Mouse (Mus musculus) olfactory bulb, adult 2 months (tissue): Measurements from ENCODE around the gene Adam19. TPM values are rescaled to one million over a fixed set of nuclear protein-coding genes. Genes with fewer than 3 reads are reported as not detected.

Source experiments
- H3K27ac ChIP-seq: fragments of 200-500 bp; 2 replicates; pipeline ENCODE4 v1.5.1; 2012; ENCODE audit warnings: low read depth, low read length; ENCODE audit not compliant: insufficient read depth
- H3K4me1 ChIP-seq: fragments of 200-500 bp; 2 replicates; pipeline ENCODE4 v1.6.1; 2012; ENCODE audit warnings: low read length; ENCODE audit not compliant: control insufficient read depth, insufficient read depth
- H3K4me3 ChIP-seq: fragments of 200-500 bp; 2 replicates; pipeline ENCODE4 v1.5.1; 2012; ENCODE audit warnings: mild to moderate bottlenecking, low read depth, low read length, moderate library complexity; ENCODE audit not compliant: insufficient read depth
- CTCF ChIP-seq: fragments of 200-500 bp; IDR thresholded peaks from 2 replicates; pipeline ENCODE4 v1.5.1; 2012; ENCODE audit warnings: low read depth, mild to moderate bottlenecking, low read length, moderate library complexity; ENCODE audit not compliant: insufficient read depth
- POLR2A ChIP-seq: fragments of 200-500 bp; IDR thresholded peaks from 2 replicates; pipeline ENCODE4 v1.6.1; 2012; ENCODE audit warnings: mild to moderate bottlenecking, low read depth, low read length, moderate library complexity; ENCODE audit not compliant: insufficient read depth
- WGBS: fragments of 180-500 bp; shearing (Covaris S2); methylation state at CpG from one replicate; pipeline ENCODE4 v1.1.7; 2018; 5-methylcytosine and 5-hydroxymethylcytosine counted together
- polyA plus RNA-seq: library from polyadenylated mRNA; stranded (reverse); fragments of >200 nt; gene quantifications from 2 replicates; pipeline ENCODE4 v1.2.4, GENCODE M21; 2012; ENCODE audit warnings: low replicate concordance; ENCODE audit not compliant: missing spikeins, insufficient read depth, insufficient read length

Adam19 gene
- polyA plus RNA-seq, 1 experiment = not detected

DNA sequence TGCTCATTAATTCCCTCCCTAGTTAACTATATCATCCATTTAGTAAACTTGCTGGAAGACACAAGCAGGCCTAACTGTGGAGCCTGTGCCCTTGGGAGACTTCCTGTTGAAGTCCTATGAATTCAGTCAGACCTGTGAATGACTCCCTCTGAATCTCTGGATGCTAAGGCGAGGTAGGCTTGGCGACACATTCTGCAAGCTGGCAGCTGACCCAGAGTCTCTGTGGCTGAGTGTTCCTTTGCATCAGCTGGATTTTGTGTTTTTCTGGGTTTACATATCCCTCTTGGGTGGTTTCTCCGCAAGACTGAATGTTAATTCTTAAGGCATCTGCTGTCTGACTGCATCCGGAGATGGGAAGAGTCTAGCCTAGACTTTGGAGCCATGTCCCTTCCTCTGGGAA, 36.3 kb downstream of the Adam19 start:
- no peak overlapping the region for H3K27ac ChIP-seq
- 66% methylated on average over 4 of the region's 4 CpGs for WGBS
- TF ChIP-seq CTCF (no peak), POLR2A (no peak)
- H3K4me1 ChIP-seq = no peaks in the 10 kb centered on the region
- H3K4me3 ChIP-seq = no peak overlapping the region

DNA sequence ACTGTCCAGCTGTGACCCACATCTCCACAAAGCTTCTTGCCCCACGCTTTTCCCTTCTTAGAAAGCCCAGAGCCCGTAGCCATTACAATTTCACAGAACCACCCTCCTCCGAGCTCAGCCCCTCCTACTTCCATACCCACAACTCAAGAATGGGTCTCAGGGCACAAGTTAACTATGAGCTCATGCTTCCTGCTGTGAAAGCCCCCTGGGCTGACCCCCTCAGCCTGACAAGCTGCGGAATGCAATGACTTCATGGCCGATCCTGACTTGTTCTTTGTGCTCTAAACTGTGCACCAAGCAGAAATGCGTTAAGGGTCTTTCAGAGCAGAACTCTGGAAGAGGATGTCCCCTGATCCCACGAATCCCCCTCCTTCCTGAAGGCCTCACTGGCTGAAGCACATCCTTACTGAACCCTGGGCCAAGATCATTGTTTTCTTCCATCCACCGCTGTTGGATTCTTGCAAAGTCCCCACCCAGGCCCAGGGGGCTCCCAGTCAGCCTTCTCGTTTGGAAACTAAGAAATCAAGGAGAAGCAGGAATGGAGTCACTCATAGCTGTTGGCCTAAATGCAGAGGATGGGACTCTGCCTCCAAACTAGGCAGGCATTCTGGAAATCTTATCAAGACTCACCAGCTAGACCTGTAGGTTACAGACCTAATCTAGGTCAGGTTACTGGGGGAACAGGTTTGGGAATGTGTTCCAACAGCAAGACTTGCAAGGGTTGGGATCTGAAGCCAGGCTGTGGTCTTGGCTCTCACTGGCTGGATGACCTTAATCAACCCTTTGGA, 39.9 kb downstream of the Adam19 start:
- 76% methylated on average over 9 of the region's 9 CpGs for WGBS
- H3K4me1 ChIP-seq = no peaks in the 10 kb centered on the region
- no peak for TF ChIP-seq POLR2A
- TF ChIP-seq CTCF = no peak
- H3K4me3 ChIP-seq = no peak overlapping the region
- no peak overlapping the region for H3K27ac ChIP-seq

DNA sequence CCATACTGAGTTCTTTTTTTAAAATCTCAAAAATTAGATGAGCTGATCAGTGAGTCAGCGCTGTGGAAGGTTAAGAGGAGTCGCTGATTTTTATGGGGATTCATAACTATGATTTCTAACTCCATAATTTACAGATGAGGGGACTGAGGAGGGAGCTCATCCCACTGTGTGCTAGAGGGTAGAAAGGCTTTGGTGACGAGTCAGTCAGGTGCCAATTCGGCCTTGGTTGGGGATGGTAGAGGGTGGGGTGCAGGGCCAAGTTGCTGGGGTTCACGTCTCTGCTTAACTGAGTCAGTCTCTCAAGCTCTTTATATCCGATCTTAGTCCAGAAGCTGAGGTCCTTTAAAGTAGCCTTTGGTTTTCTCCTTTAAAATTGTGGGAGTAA, 40.5 kb downstream of the Adam19 start:
- H3K4me3 ChIP-seq = no peak overlapping the region
- no peak overlapping the region for H3K27ac ChIP-seq
- WGBS = 92% methylated on average over 6 of the region's 6 CpGs
- no peak for TF ChIP-seq POLR2A
- TF ChIP-seq CTCF = no peak
- H3K4me1 ChIP-seq = no peaks in the 10 kb centered on the region

DNA sequence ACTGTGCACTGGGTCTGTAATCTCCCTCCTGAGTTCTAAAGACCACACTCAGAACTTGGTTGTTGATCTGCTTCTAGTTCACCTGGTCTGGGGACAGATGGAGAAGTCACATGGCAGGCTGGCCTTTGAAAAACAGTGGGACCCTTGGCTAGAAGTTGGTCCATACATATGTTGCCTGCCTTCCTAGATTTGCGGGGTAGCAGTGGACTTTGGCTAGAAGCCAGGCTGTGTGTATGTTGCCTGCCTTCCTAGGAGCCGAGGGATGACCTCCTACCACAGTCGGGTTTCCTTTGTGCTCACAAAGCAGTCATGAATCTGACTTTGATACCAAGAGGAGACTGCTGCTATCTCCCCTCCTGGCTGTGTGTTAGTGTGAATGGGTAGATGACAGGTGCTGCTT, 41.3 kb downstream of the Adam19 start:
- Histone ChIP-seq H3K4me1 (no peaks in the 10 kb centered on the region), H3K4me3 (no peak overlapping the region), H3K27ac (no peak overlapping the region)
- TF ChIP-seq CTCF (no peak), POLR2A (no peak)
- WGBS = 87% methylated on average over 3 of the region's 3 CpGs

DNA sequence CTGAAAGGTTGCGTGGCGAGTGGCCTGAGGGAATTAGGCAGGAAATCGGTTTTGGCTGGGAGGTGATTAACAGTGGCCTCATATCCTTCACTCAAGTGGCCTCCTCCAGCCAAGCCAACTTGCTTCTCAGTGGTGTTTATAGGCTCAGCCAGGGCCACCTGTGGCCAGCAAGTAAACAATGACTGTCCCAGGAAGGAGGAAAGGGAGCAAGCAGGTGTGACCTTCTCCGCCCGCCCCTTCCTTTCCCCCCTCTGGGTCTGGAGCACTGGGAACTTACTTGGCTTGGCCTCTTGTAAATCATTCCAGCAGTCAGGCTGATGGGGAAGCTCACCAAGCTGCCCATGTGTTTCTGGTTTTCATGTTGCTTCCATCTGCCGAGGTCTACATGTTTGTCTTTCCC, 46.3 kb downstream of the Adam19 start:
- 91% methylated on average over 6 of the region's 6 CpGs for WGBS
- H3K4me1 ChIP-seq = no peaks in the 10 kb centered on the region
- TF ChIP-seq CTCF (no peak), POLR2A (no peak)
- no peak overlapping the region for H3K4me3 ChIP-seq
- H3K27ac ChIP-seq = no peak overlapping the region

DNA sequence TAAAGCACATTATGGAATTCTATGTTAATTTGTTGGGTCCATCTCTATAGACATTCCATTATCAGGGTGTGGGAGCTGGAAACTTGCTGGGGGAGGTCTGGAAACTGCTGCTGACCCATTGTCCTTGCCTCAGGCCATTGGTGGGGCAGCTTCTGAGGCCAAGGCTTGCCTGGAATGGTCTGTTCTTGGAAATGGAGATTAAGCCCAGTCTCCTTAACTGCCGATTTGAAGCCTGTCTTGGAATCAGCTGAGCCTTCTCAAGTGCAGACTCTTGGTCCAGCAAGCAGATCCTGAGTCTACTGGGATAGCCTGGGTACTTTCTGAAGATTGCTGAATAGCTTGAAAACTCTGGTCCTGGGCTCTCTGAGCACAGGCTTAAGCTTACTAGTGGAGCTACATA, 51.3 kb downstream of the Adam19 start:
- TF ChIP-seq POLR2A (no peak), CTCF (no peak)
- no peak overlapping the region for H3K27ac ChIP-seq
- H3K4me1 ChIP-seq = no peaks in the 10 kb centered on the region
- H3K4me3 ChIP-seq = no peak overlapping the region
- WGBS = 83% methylated on average over 1 of the region's 1 CpGs

DNA sequence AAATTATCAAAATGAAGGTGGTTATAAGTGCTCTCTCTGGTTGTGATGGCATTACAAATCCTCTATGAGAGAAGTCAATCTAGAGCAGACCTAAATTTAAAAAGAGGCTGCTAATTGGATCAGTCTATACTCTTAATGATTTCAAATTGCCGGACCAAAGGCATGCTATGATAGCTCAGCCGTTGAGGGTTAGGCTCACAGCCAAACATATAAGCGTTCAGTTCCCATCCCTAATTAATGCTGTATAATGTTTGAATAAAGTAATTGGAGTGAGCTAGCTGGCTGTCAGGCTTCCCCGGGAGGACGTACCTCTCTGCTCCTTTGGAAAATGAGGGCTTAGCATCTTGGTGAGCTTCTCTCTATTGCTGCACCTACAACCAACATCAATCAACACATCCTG, 53.4 kb downstream of the Adam19 start:
- 43% methylated on average over 5 of the region's 5 CpGs for WGBS
- TF ChIP-seq POLR2A = no peak
- Histone ChIP-seq H3K27ac (no peak overlapping the region), H3K4me1 (no peaks in the 10 kb centered on the region), H3K4me3 (no peak overlapping the region)

DNA sequence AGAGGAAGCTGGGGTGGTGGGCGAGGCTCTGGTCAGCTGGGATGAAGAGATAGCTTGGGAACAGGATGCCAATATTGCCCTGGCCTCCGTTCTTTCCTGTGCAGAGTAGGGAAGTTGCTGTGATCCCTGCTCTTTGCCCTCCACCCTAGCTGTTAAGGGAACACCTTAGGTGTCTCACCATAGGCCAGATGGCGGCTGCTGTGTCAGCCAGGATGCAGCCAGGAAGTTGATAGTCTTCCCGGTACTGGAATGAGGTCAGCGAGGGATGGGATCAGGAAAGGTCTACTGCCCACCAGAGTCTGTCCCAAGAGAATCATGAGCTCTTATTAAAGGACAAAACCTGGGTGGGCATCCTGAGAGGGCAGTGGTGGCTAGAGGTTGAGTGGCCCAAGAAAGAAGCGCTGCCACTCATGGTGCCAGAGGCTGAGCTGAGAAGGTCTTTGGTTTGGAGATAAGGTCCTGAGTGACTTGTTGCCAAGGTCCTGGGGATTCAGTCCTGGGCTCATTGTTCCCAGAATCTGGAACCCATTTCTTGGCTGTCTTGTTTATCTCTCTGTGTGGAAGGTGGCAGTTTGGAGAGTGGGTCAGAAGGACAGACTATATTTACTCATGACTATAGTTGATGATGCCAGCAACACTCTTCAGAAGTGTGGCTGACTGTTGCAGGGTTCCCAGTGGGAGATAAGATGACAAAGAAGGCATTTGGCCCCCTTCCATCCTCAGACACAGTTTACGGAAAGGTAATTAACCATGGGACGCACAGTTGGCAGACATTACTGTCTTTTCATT, 54.6 kb downstream of the Adam19 start:
- 85% methylated on average over 8 of the region's 8 CpGs for WGBS
- TF ChIP-seq CTCF (no peak), POLR2A (no peak)
- Histone ChIP-seq H3K4me1 (no peaks in the 10 kb centered on the region), H3K4me3 (no peak overlapping the region), H3K27ac (no peak overlapping the region)

DNA sequence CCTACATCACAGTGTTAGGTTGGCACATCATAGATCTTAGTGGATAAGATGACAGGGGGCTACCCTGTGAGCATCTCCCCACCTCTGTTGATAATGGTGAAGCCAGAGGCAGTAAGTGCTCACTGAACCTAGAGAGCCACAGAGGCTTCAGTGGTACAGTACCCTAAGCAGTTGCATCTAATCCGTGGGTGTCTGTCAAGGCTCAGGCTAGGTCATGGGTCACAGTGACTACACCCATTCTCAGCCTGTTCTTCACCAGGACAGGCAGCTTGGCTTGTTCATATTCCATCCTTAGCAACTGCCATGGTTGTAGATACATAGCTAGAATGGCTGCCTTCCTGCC, 55.1 kb downstream of the Adam19 start:
- WGBS = 96% methylated on average over 1 of the region's 1 CpGs
- no peak for TF ChIP-seq POLR2A
- TF ChIP-seq CTCF = no peak
- no peak overlapping the region for H3K4me3 ChIP-seq
- no peaks in the 10 kb centered on the region for H3K4me1 ChIP-seq
- H3K27ac ChIP-seq = no peak overlapping the region

DNA sequence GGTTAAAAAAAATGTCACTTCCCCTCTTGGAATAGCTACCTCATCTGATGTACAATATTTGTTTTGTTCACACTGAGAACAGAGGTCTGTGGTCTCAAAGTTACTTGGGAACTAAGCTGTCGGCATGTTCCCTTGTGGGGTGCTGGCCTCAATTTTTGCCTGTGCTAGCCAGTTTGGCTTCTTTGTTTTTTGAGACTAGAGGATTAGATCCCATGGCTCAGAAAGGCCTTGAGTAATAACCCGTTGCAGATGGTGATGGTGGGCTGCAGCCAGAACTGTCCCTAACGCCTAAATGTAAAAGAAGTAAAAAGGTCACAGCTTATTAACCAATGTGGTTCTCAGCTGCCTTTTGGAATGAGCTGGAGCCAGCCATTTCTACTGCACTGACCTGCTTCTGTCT, 57.4 kb downstream of the Adam19 start:
- no peaks in the 10 kb centered on the region for H3K4me1 ChIP-seq
- no peak for TF ChIP-seq POLR2A
- no peak for TF ChIP-seq CTCF
- 68% methylated on average over 3 of the region's 3 CpGs for WGBS
- no peak overlapping the region for H3K27ac ChIP-seq
- no peak overlapping the region for H3K4me3 ChIP-seq
